Mouse (Mus musculus): ENCODE data around the gene 3110082I17Rik. TPM values are rescaled to one million over a fixed set of nuclear protein-coding genes. Genes with fewer than 3 reads are reported as not detected.
A peak's percentile ranks its signal among the peaks of the same experiment; 100 is the strongest.

3110082I17Rik gene
- polyA plus RNA-seq, 1 experiment from 2014 or later: 15.5 TPM

- WGBS: 46% methylated on average over 3 of the region's 3 CpGs
- Histone ChIP-seq H3K9ac (no peak overlapping the region), H3K9me3 (replicated peaks) (no peaks in the 10 kb centered on the region), H3K27ac (peak overlapping the region; percentile 32; the same call in 1 of the 2 replicates), H3K4me3 (no peak overlapping the region), H3K27me3 (0 out of 2 replicates have a peak, but pooled peaks cover 3% of the 10 kb centered on the region), H3K4me2 (no peak overlapping the region), H3K36me3 (no peaks in the 10 kb centered on the region), H3K4me1 (replicated peaks) (peaks cover 30% of the 10 kb centered on the region)
- no peak for ATAC-seq (replicated peaks; ENCODE audit: insufficient number of reproducible peaks, insufficient read depth, low FRiP score, low read depth)
Measured at GRCm38 (mm10) chr5:139405953-139406352, 54.4 kb downstream of the 3110082I17Rik start.

GRCm38 (mm10) chr5:139405478-139405877 is 54.8 kb downstream of the 3110082I17Rik start:
- Histone ChIP-seq H3K4me1 (replicated peaks) (peaks cover 30% of the 10 kb centered on the region), H3K4me2 (no peak overlapping the region), H3K4me3 (no peak overlapping the region), H3K27ac (peak overlapping the region; percentile 32; the same call in 1 of the 2 replicates), H3K9ac (no peak overlapping the region), H3K27me3 (no peaks in the 10 kb centered on the region), H3K36me3 (no peaks in the 10 kb centered on the region), H3K9me3 (replicated peaks) (no peaks in the 10 kb centered on the region)
- WGBS: 66% methylated on average over 7 of the region's 7 CpGs
- no peak for ATAC-seq (replicated peaks; ENCODE audit: insufficient number of reproducible peaks, insufficient read depth, low FRiP score, low read depth)

- Histone ChIP-seq H3K9ac (no peak within 1 kb of the TSS), H3K4me1 (replicated peaks) (peaks cover 29% of the 10 kb centered on the region), H3K9me3 (replicated peaks) (no peaks in the 10 kb centered on the region), H3K27ac (peak within 1 kb of the TSS; percentile 32; the same call in 1 of the 2 replicates), H3K27me3 (no peaks in the 10 kb centered on the region), H3K4me3 (no peak within 1 kb of the TSS), H3K36me3 (no peaks in the 10 kb centered on the region), H3K4me2 (no peak within 1 kb of the TSS)
- ATAC-seq (replicated peaks; ENCODE audit: insufficient number of reproducible peaks, insufficient read depth, low FRiP score, low read depth): no peak
- 77% methylated on average over 6 of the region's 6 CpGs for WGBS
Measured at GRCm38 (mm10) chr5:139404801-139405401, 55.4 kb downstream of the 3110082I17Rik start, which contains the start of gene C130050O18Rik. C130050O18Rik (plus strand) TSS chr5:139405280.

- WGBS: 83% methylated on average over 8 of the region's 8 CpGs
- no peak overlapping the region for H3K4me3 ChIP-seq
- ATAC-seq (replicated peaks; ENCODE audit: insufficient number of reproducible peaks, insufficient read depth, low FRiP score, low read depth): no peak
Measured at GRCm38 (mm10) chr5:139403692-139404260, 56.6 kb downstream of the 3110082I17Rik start.

GRCm38 (mm10) chr5:139402106-139402505 is 58.2 kb downstream of the 3110082I17Rik start:
- no peak overlapping the region for H3K27ac ChIP-seq
- H3K4me1 ChIP-seq (replicated peaks): peaks cover 31% of the 10 kb centered on the region
- ATAC-seq (replicated peaks; ENCODE audit: insufficient number of reproducible peaks, insufficient read depth, low FRiP score, low read depth): no peak
- 94% methylated on average over 2 of the region's 2 CpGs for WGBS
- no peaks in the 10 kb centered on the region for H3K36me3 ChIP-seq
- no peak overlapping the region for H3K4me3 ChIP-seq
- H3K4me2 ChIP-seq: no peak overlapping the region
- H3K27me3 ChIP-seq: no peaks in the 10 kb centered on the region
- H3K9ac ChIP-seq: no peak overlapping the region
- no peaks in the 10 kb centered on the region for H3K9me3 ChIP-seq (replicated peaks)

More at GRCm38 (mm10) chr5:139403692-139404260, 56.6 kb downstream of the 3110082I17Rik start:
- Histone ChIP-seq H3K9me3 (replicated peaks) (no peaks in the 10 kb centered on the region), H3K4me1 (replicated peaks) (peaks cover 24% of the 10 kb centered on the region), H3K9ac (no peak overlapping the region), H3K4me2 (no peak overlapping the region), H3K27ac (no peak overlapping the region), H3K36me3 (no peaks in the 10 kb centered on the region), H3K27me3 (no peaks in the 10 kb centered on the region)

- no peak overlapping the region for H3K27ac ChIP-seq
- no peak for ATAC-seq (replicated peaks; ENCODE audit: insufficient number of reproducible peaks, insufficient read depth, low FRiP score, low read depth)
- no peaks in the 10 kb centered on the region for H3K27me3 ChIP-seq
- H3K4me2 ChIP-seq: no peak overlapping the region
- peaks cover 24% of the 10 kb centered on the region for H3K4me1 ChIP-seq (replicated peaks)
- no peaks in the 10 kb centered on the region for H3K9me3 ChIP-seq (replicated peaks)
- H3K36me3 ChIP-seq: no peaks in the 10 kb centered on the region
- H3K4me3 ChIP-seq: no peak overlapping the region
- WGBS: 65% methylated on average over 14 of the region's 14 CpGs
- H3K9ac ChIP-seq: no peak overlapping the region
Measured at GRCm38 (mm10) chr5:139399991-139400390, 60.3 kb downstream of the 3110082I17Rik start.

GRCm38 (mm10) chr5:139398786-139399185 is 61.5 kb downstream of the 3110082I17Rik start:
- no peaks in the 10 kb centered on the region for H3K9me3 ChIP-seq (replicated peaks)
- H3K36me3 ChIP-seq: peaks cover 6% of the 10 kb centered on the region
- no peak for ATAC-seq (replicated peaks; ENCODE audit: insufficient number of reproducible peaks, insufficient read depth, low FRiP score, low read depth)
- peaks cover 28% of the 10 kb centered on the region for H3K4me1 ChIP-seq (replicated peaks)
- 75% methylated on average over 5 of the region's 5 CpGs for WGBS
- H3K4me2 ChIP-seq: peak overlapping the region; percentile 12; the same call in 1 of the 2 replicates
- no peak overlapping the region for H3K9ac ChIP-seq
- no peaks in the 10 kb centered on the region for H3K27me3 ChIP-seq
- H3K4me3 ChIP-seq: no peak overlapping the region
- H3K27ac ChIP-seq: no peak overlapping the region

- H3K4me3 ChIP-seq: no peak overlapping the region
- 16% methylated on average over 5 of the region's 5 CpGs for WGBS
- no peaks in the 10 kb centered on the region for H3K27me3 ChIP-seq
- no peak overlapping the region for H3K9ac ChIP-seq
- peaks cover 28% of the 10 kb centered on the region for H3K4me1 ChIP-seq (replicated peaks)
- peak overlapping the region; percentile 12; the same call in 1 of the 2 replicates for H3K4me2 ChIP-seq
- H3K9me3 ChIP-seq (replicated peaks): no peaks in the 10 kb centered on the region
- peaks cover 12% of the 10 kb centered on the region for H3K36me3 ChIP-seq
- H3K27ac ChIP-seq: peak overlapping the region; percentile 17; the same call in 1 of the 2 replicates
- ATAC-seq (replicated peaks; ENCODE audit: insufficient number of reproducible peaks, insufficient read depth, low FRiP score, low read depth): peak; percentile 77
Measured at GRCm38 (mm10) chr5:139397959-139398753, 62.2 kb downstream of the 3110082I17Rik start.

- Histone ChIP-seq H3K36me3 (peaks cover 19% of the 10 kb centered on the region), H3K9ac (no peak overlapping the region), H3K9me3 (replicated peaks) (no peaks in the 10 kb centered on the region), H3K27ac (peak overlapping the region; percentile 17; the same call in 1 of the 2 replicates), H3K4me3 (no peak overlapping the region), H3K27me3 (no peaks in the 10 kb centered on the region), H3K4me1 (replicated peaks) (peaks cover 28% of the 10 kb centered on the region), H3K4me2 (no peak overlapping the region)
- WGBS: 72% methylated on average over 4 of the region's 4 CpGs
- ATAC-seq (replicated peaks; ENCODE audit: insufficient number of reproducible peaks, insufficient read depth, low FRiP score, low read depth): no peak
Measured at GRCm38 (mm10) chr5:139397359-139397916, 62.9 kb downstream of the 3110082I17Rik start.

GRCm38 (mm10) chr5:139395528-139395927 is 64.8 kb downstream of the 3110082I17Rik start:
- Histone ChIP-seq H3K4me1 (replicated peaks) (peaks cover 40% of the 10 kb centered on the region), H3K27me3 (no peaks in the 10 kb centered on the region), H3K9ac (no peak overlapping the region), H3K4me2 (no peak overlapping the region), H3K36me3 (peaks cover 21% of the 10 kb centered on the region), H3K9me3 (replicated peaks) (no peaks in the 10 kb centered on the region), H3K4me3 (no peak overlapping the region), H3K27ac (no peak overlapping the region)
- no peak for ATAC-seq (replicated peaks; ENCODE audit: insufficient number of reproducible peaks, insufficient read depth, low FRiP score, low read depth)
- WGBS: 91% methylated on average over 4 of the region's 4 CpGs

GRCm38 (mm10) chr5:139394399-139394798 is 65.9 kb downstream of the 3110082I17Rik start:
- H3K9me3 ChIP-seq (replicated peaks): no peaks in the 10 kb centered on the region
- no peak overlapping the region for H3K4me2 ChIP-seq
- H3K4me1 ChIP-seq (replicated peaks): peaks cover 45% of the 10 kb centered on the region
- peaks cover 21% of the 10 kb centered on the region for H3K36me3 ChIP-seq
- 67% methylated on average over 7 of the region's 7 CpGs for whole genome bisulfite sequencing
- no peak overlapping the region for H3K27ac ChIP-seq
- no peak overlapping the region for H3K9ac ChIP-seq
- no peak overlapping the region for H3K4me3 ChIP-seq
- no peak for ATAC-seq (replicated peaks; ENCODE audit: insufficient number of reproducible peaks, insufficient read depth, low FRiP score, low read depth)
- H3K27me3 ChIP-seq: no peaks in the 10 kb centered on the region

All from heart, embryonic 15.5 days (tissue).